Mouse (Mus musculus) midbrain, embryonic 14.5 days (tissue): ENCODE results near the gene Myo10. TPM values are rescaled to one million over a fixed set of nuclear protein-coding genes. Genes with fewer than 3 reads are reported as not detected.
A peak's percentile ranks its signal among the peaks of the same experiment; 100 is the strongest.

Source experiments
- ATAC-seq: fragments of 200-750 bp; cut with Nextera tagmentation; 2 replicates; pipeline ENCODE4 v1.8.0; 2017; ENCODE audit warnings: moderate number of reproducible peaks, moderate library complexity; ENCODE audit not compliant: low FRiP score, low TSS enrichment
- DNase-seq: peaks from one replicate; pipeline ENCODE4 v3.0.0-alpha.2; 2015
- H3K27ac ChIP-seq: fragments of 300-500 bp; sonication (generic); replicated peaks from 2 replicates; pipeline ENCODE4 v1.5.1; 2014; ENCODE audit warnings: mild to moderate bottlenecking, low read depth, low read length, moderate library complexity
- H3K27me3 ChIP-seq: fragments of 300-500 bp; sonication (generic); 2 replicates; pipeline ENCODE4 v1.6.1; 2014; ENCODE audit warnings: low read length, control low read depth, mixed read lengths; ENCODE audit not compliant: control insufficient read depth, insufficient read depth
- H3K36me3 ChIP-seq: fragments of 300-500 bp; sonication (generic); 2 replicates; pipeline ENCODE4 v1.6.1; 2014; ENCODE audit warnings: low read length, control low read depth; ENCODE audit not compliant: control insufficient read depth, insufficient read depth
- H3K4me1 ChIP-seq: fragments of 300-500 bp; sonication (generic); 2 replicates; pipeline ENCODE4 v1.6.1; 2014; ENCODE audit warnings: mild to moderate bottlenecking, antibody characterized with exemption, low read length, control low read depth; ENCODE audit not compliant: control insufficient read depth, insufficient read depth
- H3K4me2 ChIP-seq: fragments of 300-500 bp; sonication (generic); 2 replicates; pipeline ENCODE4 v1.6.1; 2014; ENCODE audit warnings: mild to moderate bottlenecking, low read length, moderate library complexity
- H3K4me3 ChIP-seq: fragments of 300-500 bp; sonication (generic); replicated peaks from 2 replicates; pipeline ENCODE4 v1.5.1; 2014; ENCODE audit warnings: low read depth, low read length
- H3K9ac ChIP-seq: fragments of 300-500 bp; sonication (generic); replicated peaks from 2 replicates; pipeline ENCODE4 v1.6.1; 2014; ENCODE audit warnings: mild to moderate bottlenecking, low read length, moderate library complexity
- H3K9me3 ChIP-seq: fragments of 300-500 bp; sonication (generic); 2 replicates; pipeline ENCODE4 v1.6.1; 2016; ENCODE audit warnings: low read length, control low read depth, mixed read lengths; ENCODE audit not compliant: control insufficient read depth
- WGBS: fragments of 180-500 bp; shearing (Covaris S2); extraction: QIAGEN DNeasy Blood & Tissue Kit; methylation state at CpG from one replicate; pipeline ENCODE4 v1.1.7; 2014; 5-methylcytosine and 5-hydroxymethylcytosine counted together
- polyA plus RNA-seq: library from polyadenylated mRNA; unstranded; fragments of >200 nt; fragmentation: Nextera tagmentation; extraction: Ambion mirVana; gene quantifications from 2 replicates; pipeline ENCODE4 v1.2.1, GENCODE M21; 2014

Myo10 gene
- polyA plus RNA-seq, 1 experiment from 2014 or later = 33.6 TPM

DNA sequence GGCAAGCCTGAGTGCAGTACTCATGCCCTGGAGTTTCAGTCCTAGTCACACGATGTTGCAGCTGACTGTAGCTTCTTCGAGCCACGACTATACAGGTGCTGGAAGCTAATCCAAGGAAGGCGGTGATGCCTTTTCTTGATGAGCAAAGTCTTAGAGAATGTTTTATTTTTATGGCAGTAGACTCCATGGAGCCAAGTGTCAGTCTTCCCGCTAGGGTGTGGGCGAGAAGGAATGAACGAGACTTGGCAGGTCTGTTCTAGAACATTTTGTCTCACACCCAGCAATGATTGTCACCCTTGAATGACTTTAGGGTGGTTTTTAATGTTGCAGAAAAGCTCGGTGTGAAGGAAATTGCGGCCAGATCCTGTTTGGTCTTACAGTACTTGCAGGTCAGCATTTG, 62.9 kb downstream of the Myo10 start:
- H3K4me2 ChIP-seq = no peak overlapping the region
- H3K4me3 ChIP-seq = no peak overlapping the region
- no peak overlapping the region for H3K9ac ChIP-seq
- no peaks in the 10 kb centered on the region for H3K9me3 ChIP-seq
- 90% methylated on average over 9 of the region's 9 CpGs for WGBS
- H3K27me3 ChIP-seq = no peaks in the 10 kb centered on the region
- H3K4me1 ChIP-seq = peaks cover 12% of the 10 kb centered on the region; the same call in 1 of the 2 replicates
- DNase-seq = no peak
- no peaks in the 10 kb centered on the region for H3K36me3 ChIP-seq
- ATAC-seq = no peak
- H3K27ac ChIP-seq = no peak overlapping the region

DNA sequence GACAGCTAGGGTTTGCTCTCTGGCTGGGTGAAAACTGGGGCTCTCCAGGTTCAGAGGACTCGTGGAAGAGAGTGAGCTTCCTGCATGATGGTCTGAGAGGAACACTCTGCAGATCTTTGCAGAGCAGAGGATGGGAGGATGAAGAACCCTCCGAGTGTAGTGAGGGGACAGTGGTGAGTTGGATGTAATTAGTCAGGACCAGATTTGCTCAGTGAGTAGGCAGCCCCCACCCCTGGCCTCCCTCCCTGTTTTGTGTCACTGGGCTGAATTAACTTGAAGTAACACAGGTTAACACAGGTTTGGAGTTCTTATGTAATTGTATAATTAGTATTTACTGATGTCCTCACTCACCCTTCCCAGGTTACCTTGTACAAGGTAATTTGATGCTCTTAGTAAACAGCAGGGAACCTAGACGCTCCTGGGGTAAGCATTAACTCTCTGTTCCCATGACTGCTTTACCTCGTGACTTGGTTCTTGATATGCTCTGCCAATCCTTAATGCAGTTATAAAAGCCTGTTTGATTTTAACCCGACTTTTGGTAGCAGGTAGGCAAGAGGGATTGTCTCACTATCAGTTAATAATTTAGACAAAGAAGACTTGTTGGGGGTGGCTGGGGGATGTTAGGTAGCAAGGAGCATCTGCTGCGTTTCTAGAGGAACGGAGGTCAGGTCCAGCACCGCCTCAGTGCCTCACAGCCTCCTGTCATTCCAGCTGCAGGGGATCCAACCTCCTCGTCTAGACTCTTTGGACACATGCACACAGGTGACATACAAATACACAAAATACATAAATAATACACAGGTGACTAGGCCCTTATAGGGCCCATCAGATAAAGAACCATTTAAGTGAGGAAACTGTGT, 66.3 kb downstream of the Myo10 start:
- H3K9me3 ChIP-seq = no peaks in the 10 kb centered on the region
- ATAC-seq (no peak), DNase-seq (no peak)
- no peaks in the 10 kb centered on the region for H3K36me3 ChIP-seq
- no peak overlapping the region for H3K9ac ChIP-seq
- H3K4me2 ChIP-seq = no peak overlapping the region
- no peaks in the 10 kb centered on the region for H3K27me3 ChIP-seq
- H3K4me1 ChIP-seq = peaks cover 21% of the 10 kb centered on the region
- no peak overlapping the region for H3K4me3 ChIP-seq
- 47% methylated on average over 9 of the region's 9 CpGs for WGBS
- H3K27ac ChIP-seq = no peak overlapping the region

DNA sequence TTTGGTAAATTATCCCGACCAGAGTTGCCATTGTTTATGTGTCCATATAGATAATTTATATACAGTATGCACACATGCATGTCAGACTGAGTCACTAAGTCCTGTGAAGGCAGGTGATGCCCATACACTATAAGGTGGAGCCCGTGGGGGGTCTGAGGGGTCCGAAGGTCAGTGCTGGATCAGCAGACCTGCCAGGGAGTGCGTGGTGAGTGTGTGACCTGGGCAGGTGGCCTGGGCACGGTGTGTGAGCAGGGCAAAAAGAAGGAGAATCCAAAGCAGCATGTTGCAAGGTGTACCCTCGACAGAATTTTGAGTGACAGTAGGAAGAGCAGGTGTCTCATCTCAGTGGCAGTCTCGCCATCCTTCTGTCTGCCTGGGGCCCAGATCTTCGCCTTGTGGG, 67.2 kb downstream of the Myo10 start:
- Histone ChIP-seq H3K9ac (no peak overlapping the region), H3K4me1 (peaks cover 21% of the 10 kb centered on the region), H3K4me3 (no peak overlapping the region), H3K27me3 (no peaks in the 10 kb centered on the region), H3K4me2 (no peak overlapping the region), H3K36me3 (no peaks in the 10 kb centered on the region), H3K27ac (no peak overlapping the region), H3K9me3 (no peaks in the 10 kb centered on the region)
- whole genome bisulfite sequencing = 69% methylated on average over 8 of the region's 8 CpGs
- DNase-seq (no peak), ATAC-seq (peak; percentile 56; the same call in 1 of the 2 replicates)

DNA sequence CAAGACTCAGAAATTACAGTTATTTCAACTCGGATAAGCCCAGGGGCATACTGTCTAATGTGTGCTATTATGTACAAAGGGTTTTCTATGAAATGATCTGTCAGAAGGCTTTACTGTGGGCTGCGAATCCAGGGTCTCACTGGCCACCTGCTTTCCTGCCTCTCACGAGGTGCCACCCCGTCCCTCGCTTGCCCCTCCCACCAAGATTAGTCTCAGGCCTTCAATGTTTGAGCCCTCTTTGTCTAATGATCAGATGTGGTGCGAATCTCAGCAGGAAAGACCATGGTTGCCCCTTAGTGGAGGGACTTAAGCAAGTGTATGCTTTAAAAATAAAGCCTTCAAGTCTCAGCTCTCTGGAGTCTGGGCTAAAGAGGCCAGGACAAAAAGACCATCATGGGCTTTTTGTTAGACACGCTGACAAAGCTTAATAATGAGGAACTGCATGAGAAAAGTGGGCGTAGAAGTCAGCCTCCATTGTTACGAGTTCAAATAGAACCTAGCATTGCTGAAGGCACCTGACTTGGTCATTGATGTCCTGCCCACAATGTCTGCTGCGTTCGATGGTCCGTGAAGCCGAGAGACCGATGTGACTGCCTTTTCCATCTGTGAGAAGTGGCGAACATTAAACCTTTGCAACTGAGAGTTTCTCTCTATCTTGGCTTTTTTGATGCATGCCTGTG, 67.9 kb downstream of the Myo10 start:
- 8% methylated on average over 15 of the region's 15 CpGs for WGBS
- Histone ChIP-seq H3K36me3 (no peaks in the 10 kb centered on the region), H3K27ac (no peak overlapping the region), H3K4me2 (no peak overlapping the region), H3K9ac (no peak overlapping the region), H3K27me3 (no peaks in the 10 kb centered on the region), H3K9me3 (no peaks in the 10 kb centered on the region), H3K4me1 (peaks cover 21% of the 10 kb centered on the region), H3K4me3 (no peak overlapping the region)
- DNase-seq = peak; percentile 65
- peak; percentile 73; the same call in 1 of the 2 replicates for ATAC-seq

DNA sequence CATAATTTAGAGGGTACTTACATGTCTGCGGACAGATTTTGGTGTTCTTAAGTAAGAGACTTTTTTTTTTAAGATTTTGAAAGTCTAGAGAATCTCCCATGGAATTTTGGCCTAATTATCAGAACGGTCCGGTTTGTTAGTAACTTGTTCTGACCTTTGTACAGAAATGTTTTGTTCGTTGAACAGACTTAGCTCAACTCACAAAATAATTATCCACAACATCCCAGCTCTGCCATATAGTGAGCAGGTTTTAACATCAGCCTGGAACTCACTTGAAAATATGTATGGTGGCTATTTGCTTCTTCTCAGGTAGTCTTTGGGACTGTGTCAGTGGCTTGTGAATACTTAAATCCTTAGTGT, 68.4 kb downstream of the Myo10 start:
- 57% methylated on average over 4 of the region's 4 CpGs for WGBS
- Histone ChIP-seq H3K4me2 (no peak overlapping the region), H3K9me3 (no peaks in the 10 kb centered on the region), H3K4me3 (no peak overlapping the region), H3K36me3 (no peaks in the 10 kb centered on the region), H3K27me3 (no peaks in the 10 kb centered on the region), H3K9ac (no peak overlapping the region), H3K27ac (no peak overlapping the region), H3K4me1 (peaks cover 21% of the 10 kb centered on the region)
- ATAC-seq (no peak), DNase-seq (no peak)

DNA sequence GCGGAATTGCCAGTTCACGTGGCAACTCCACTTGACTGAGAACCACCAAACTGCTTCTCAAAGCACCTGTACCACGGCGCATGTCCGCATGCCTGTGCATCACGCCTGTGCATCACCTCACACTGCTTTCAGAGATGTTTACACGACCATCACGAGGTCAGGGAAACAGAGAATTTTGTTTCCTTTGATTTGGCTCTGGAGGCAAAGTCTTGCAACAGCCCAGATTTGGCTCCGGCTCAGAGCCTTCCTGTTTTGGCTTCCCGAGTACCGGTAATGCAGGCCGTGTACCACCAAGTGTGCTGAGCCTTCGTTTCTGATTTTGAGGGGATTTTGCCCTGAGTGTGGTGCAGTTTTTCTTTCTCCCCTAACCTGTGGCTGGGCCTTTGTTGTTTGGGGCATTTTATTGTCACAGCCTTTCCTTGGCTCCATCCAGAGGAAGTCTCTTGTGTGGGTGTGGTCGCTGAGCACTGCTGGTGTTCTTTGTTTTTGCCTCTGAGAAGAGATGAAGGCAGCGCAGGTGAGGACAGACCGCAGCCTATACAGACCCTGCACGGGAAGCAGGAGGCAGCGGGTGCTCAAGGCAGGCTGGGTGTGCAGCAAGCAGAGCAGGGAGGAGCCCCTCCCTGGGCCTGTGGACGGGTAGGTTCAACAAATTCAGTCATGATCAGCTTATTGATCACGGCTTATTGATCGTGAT, 70.1 kb downstream of the Myo10 start:
- Histone ChIP-seq H3K4me3 (no peak overlapping the region), H3K9me3 (no peaks in the 10 kb centered on the region), H3K9ac (no peak overlapping the region), H3K27ac (no peak overlapping the region), H3K4me2 (no peak overlapping the region), H3K36me3 (no peaks in the 10 kb centered on the region), H3K4me1 (peaks cover 21% of the 10 kb centered on the region), H3K27me3 (no peaks in the 10 kb centered on the region)
- WGBS = 57% methylated on average over 21 of the region's 21 CpGs
- DNase-seq (no peak), ATAC-seq (no peak)

DNA sequence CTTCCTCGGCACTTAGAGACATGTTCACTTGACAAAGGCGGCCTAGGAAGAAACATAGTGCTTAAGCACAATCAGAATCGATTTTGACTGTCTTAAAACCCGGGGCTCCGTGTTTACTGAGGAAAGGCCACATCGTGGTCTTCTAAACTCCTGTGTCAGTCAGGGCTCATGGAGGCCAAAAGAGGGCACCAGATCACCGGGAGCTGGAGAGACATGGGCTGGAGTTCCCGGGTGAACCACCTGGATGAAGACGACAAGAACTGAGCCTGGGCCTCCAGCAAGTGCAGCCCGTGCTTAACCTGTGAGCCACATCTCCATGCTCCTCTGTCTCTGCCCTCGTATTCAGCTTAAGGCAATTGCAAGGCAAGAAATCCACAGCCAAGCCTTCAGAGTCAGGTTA, 71.4 kb downstream of the Myo10 start:
- Histone ChIP-seq H3K4me1 (peaks cover 21% of the 10 kb centered on the region), H3K9ac (no peak overlapping the region), H3K4me2 (no peak overlapping the region), H3K27ac (no peak overlapping the region), H3K9me3 (no peaks in the 10 kb centered on the region), H3K27me3 (no peaks in the 10 kb centered on the region), H3K36me3 (no peaks in the 10 kb centered on the region), H3K4me3 (no peak overlapping the region)
- WGBS = 91% methylated on average over 11 of the region's 11 CpGs
- DNase-seq (no peak), ATAC-seq (no peak)

DNA sequence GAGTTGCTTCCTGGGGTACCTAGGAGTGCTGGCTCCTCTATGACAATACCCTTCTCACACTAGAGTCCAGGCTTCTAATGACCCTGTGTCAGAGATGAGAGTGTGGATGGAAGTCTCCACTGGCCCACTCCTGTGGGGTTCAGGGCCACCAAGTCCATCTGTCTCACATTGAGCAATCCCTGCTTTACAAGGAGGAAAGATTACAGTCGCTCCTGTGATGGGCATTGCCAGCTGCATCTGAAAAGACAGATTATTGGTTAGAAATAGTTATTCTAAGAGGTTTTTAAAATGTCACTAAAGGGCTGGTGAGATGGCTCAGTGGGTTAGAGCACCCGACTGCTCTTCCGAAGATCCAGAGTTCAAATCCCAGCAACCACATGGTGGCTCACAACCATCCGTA, 72.4 kb downstream of the Myo10 start:
- no peak overlapping the region for H3K9ac ChIP-seq
- no peak overlapping the region for H3K27ac ChIP-seq
- no peaks in the 10 kb centered on the region for H3K27me3 ChIP-seq
- H3K4me1 ChIP-seq = peaks cover 16% of the 10 kb centered on the region
- no peak overlapping the region for H3K4me2 ChIP-seq
- H3K9me3 ChIP-seq = no peaks in the 10 kb centered on the region
- no peak for ATAC-seq
- H3K36me3 ChIP-seq = no peaks in the 10 kb centered on the region
- H3K4me3 ChIP-seq = no peak overlapping the region
- 99% methylated on average over 4 of the region's 4 CpGs for WGBS
- DNase-seq = no peak
